Mouse (Mus musculus): ENCODE data around the gene Tmem38b. TPM values are rescaled to one million over a fixed set of nuclear protein-coding genes. Genes with fewer than 3 reads are reported as not detected.

Tmem38b gene
- polyA plus RNA-seq, 1 experiment from 2014 or later, result 13.0 TPM

DNA sequence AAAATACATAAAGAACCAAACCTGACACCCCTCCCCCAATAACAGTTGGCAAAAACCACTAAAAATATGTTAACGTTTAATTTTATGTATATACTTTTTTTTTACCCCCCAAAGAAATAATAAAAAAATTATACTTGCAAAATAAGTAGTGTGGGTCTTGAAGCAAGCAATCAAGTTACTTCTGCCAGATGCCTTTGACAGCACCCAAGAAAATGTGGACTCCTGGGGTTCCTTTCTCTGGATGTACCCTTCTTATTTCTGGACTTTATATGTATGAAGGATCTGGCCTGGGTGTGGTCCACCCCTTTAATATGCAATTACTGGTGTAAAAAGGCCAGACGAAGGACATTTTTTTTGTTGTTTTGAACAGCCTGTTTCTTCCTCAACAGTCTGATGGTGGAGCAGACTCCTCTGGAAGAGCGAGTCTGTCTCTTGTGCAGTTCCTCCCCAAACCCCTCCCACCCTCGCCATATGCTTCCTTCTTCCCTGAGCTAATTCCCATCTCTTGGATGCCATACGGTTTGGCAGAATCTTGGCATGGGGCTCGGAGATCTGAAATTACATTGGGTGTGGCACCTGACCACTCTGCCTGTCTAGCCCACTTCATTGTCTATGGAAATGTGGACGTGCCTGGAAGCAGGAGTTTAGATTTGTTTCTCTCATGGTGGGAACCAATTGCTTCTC is 70.4 kb downstream of the Tmem38b start:
- Histone ChIP-seq H3K27ac (ENCODE audit: low read depth, low read length) (no peak overlapping the region), H3K4me2 (no peak overlapping the region), H3K9ac (ENCODE audit: low read length) (no peak overlapping the region), H3K4me1 (ENCODE audit: control insufficient read depth, insufficient read depth, low read length) (no peaks in the 10 kb centered on the region), H3K36me3 (ENCODE audit: control insufficient read depth, insufficient read depth, low read length) (no peaks in the 10 kb centered on the region), H3K9me3 (ENCODE audit: control insufficient read depth, low read length) (no peaks in the 10 kb centered on the region), H3K4me3 (ENCODE audit: low read depth, low read length) (no peak overlapping the region), H3K27me3 (ENCODE audit: control insufficient read depth, insufficient read depth, low read length) (no peaks in the 10 kb centered on the region)
- WGBS, result 88% methylated on average over 7 of the region's 7 CpGs
- ATAC-seq (ENCODE audit: low FRiP score) (no peak), DNase-seq (ENCODE audit: low spot score, missing footprints) (no peak)

DNA sequence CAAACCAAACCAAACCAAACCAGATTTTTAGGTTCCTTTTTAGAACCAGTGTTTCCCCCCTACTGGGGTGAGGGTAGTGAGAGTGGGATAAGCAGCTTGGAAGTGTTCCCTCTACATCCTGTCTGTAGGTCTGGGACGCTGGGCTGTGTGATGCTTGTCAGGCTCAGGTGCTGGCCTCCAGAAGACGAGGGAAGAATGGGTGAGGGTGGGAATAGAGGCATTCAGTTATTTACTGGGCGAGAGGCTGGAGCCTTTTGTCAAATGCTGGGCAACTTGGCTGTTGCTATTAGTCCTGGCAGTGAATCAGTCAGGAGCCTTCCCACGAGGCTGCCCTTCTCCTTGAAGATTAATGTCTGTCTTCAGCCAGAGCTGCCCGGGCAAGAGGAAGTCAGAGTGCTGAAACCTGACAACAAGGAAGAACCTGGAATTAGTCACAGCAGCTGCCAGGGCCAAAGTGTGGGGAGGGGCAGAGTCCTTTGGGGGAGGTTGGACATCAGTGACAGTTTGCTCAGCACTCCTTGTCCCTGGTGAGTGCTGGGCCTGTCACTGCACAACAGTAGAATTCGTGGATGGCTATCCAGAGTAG is 74.6 kb downstream of the Tmem38b start:
- ATAC-seq (ENCODE audit: low FRiP score), result no peak

DNA sequence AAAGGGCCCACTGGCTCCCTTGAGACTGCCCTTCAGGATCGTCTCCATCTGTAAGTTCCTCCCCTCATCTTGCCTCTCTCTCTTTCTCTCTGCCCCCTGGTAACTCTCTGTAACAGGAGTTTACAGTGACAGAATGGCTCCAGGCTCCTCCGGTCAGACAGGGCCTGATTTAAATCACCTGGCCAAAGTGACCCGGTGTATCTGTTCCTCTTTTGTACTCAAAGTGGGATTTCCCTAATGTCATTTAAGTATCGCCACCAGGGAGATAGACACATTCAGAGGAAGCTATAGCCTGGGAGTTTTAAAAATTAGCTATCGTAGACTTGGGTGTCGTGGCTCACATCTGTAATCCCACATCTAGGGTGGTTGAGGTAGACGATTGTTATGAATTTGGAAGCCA is 78.5 kb downstream of the Tmem38b start:
- DNase-seq (ENCODE audit: low spot score, missing footprints), result no peak
- WGBS, result 92% methylated on average over 7 of the region's 7 CpGs
- Histone ChIP-seq H3K4me2 (no peak overlapping the region), H3K4me3 (ENCODE audit: low read depth, low read length) (no peak overlapping the region), H3K9me3 (ENCODE audit: control insufficient read depth, low read length) (no peaks in the 10 kb centered on the region), H3K27me3 (ENCODE audit: control insufficient read depth, insufficient read depth, low read length) (no peaks in the 10 kb centered on the region), H3K9ac (ENCODE audit: low read length) (no peak overlapping the region), H3K36me3 (ENCODE audit: control insufficient read depth, insufficient read depth, low read length) (no peaks in the 10 kb centered on the region), H3K27ac (ENCODE audit: low read depth, low read length) (no peak overlapping the region), H3K4me1 (ENCODE audit: control insufficient read depth, insufficient read depth, low read length) (no peaks in the 10 kb centered on the region)
- no peak for ATAC-seq (ENCODE audit: low FRiP score)

More for the DNA sequence above, 74.6 kb downstream of the Tmem38b start:
- Histone ChIP-seq H3K4me2 (no peak overlapping the region), H3K9me3 (ENCODE audit: control insufficient read depth, low read length) (no peaks in the 10 kb centered on the region), H3K9ac (ENCODE audit: low read length) (no peak overlapping the region), H3K4me3 (ENCODE audit: low read depth, low read length) (no peak overlapping the region), H3K36me3 (ENCODE audit: control insufficient read depth, insufficient read depth, low read length) (no peaks in the 10 kb centered on the region), H3K4me1 (ENCODE audit: control insufficient read depth, insufficient read depth, low read length) (no peaks in the 10 kb centered on the region), H3K27me3 (ENCODE audit: control insufficient read depth, insufficient read depth, low read length) (no peaks in the 10 kb centered on the region), H3K27ac (ENCODE audit: low read depth, low read length) (no peak overlapping the region)
- 67% methylated on average over 6 of the region's 6 CpGs for WGBS
- no peak for DNase-seq (ENCODE audit: low spot score, missing footprints)

DNA sequence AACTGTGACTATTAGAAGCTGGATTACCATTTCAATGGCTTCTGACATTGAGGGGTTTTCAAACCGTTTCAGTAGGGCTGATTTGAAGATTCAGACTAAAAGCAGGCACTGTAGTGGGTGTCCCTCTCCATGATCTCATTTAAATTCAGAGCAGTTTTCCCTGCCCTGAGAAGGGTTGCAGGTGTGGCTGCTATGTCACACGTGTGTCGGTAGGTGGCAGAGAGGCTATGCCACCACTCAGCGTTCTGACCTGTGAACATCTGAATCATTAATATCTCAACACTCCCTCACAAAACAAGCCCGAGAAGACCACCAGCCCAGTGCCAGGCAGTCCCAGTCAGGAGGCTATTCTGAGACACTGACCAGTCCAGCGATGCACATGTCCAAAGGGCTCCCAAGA is 79.7 kb downstream of the Tmem38b start:
- no peak for ATAC-seq (ENCODE audit: low FRiP score)
- Histone ChIP-seq H3K36me3 (ENCODE audit: control insufficient read depth, insufficient read depth, low read length) (no peaks in the 10 kb centered on the region), H3K9ac (ENCODE audit: low read length) (no peak overlapping the region), H3K4me3 (ENCODE audit: low read depth, low read length) (no peak overlapping the region), H3K27me3 (ENCODE audit: control insufficient read depth, insufficient read depth, low read length) (no peaks in the 10 kb centered on the region), H3K4me1 (ENCODE audit: control insufficient read depth, insufficient read depth, low read length) (no peaks in the 10 kb centered on the region), H3K27ac (ENCODE audit: low read depth, low read length) (no peak overlapping the region), H3K9me3 (ENCODE audit: control insufficient read depth, low read length) (no peaks in the 10 kb centered on the region), H3K4me2 (no peak overlapping the region)
- DNase-seq (ENCODE audit: low spot score, missing footprints), result no peak
- 40% methylated on average over 6 of the region's 6 CpGs for WGBS

DNA sequence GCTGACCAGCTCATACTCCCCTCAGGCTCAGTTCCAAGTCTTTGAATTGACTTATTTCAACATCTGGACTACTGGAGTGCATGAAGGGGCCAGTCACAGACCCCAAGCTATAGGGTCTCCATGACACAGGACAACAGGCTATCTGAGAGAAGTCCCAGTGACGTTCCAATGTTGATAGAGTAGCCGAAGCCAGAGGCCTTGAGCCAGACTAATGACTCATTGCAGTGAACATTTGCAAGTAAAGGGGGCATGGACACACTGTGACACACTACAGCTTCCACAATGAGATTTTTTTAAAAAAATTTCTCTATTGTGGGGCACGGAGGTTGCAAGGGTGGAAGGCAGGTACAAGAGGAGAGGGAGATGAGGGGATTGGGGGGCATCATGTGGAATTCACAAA is 81.2 kb downstream of the Tmem38b start:
- ATAC-seq (ENCODE audit: low FRiP score) (no peak), DNase-seq (ENCODE audit: low spot score, missing footprints) (no peak)
- no peak overlapping the region for H3K9ac ChIP-seq (ENCODE audit: low read length)
- no peaks in the 10 kb centered on the region for H3K9me3 ChIP-seq (ENCODE audit: control insufficient read depth, low read length)
- no peaks in the 10 kb centered on the region for H3K4me1 ChIP-seq (ENCODE audit: control insufficient read depth, insufficient read depth, low read length)
- no peak overlapping the region for H3K27ac ChIP-seq (ENCODE audit: low read depth, low read length)
- H3K4me2 ChIP-seq, result no peak overlapping the region
- H3K4me3 ChIP-seq (ENCODE audit: low read depth, low read length), result no peak overlapping the region
- H3K27me3 ChIP-seq (ENCODE audit: control insufficient read depth, insufficient read depth, low read length), result no peaks in the 10 kb centered on the region
- WGBS, result 96% methylated on average over 3 of the region's 3 CpGs
- H3K36me3 ChIP-seq (ENCODE audit: control insufficient read depth, insufficient read depth, low read length), result no peaks in the 10 kb centered on the region

Other genes starting within 250 kb of the Tmem38b start
- gene Fsd1l, start 194.6 kb upstream of the Tmem38b start, polyA plus RNA-seq (2014; fragmentation: Nextera tagmentation; extraction: Ambion mirVana), result 22.7 and 26.8 TPM in 2 replicates
- 21.1 and 23.6 TPM in 2 replicates for gene Fktn, start 112.0 kb upstream of the Tmem38b start, polyA plus RNA-seq (2014; fragmentation: Nextera tagmentation; extraction: Ambion mirVana)
- gene Tal2, start 46.3 kb upstream of the Tmem38b start, polyA plus RNA-seq (2014; fragmentation: Nextera tagmentation; extraction: Ambion mirVana), result 44.9 and 45.9 TPM in 2 replicates

All from midbrain, embryonic 11.5 days (tissue).